Mouse (Mus musculus): ENCODE results near the gene Lin7a.

DNA sequence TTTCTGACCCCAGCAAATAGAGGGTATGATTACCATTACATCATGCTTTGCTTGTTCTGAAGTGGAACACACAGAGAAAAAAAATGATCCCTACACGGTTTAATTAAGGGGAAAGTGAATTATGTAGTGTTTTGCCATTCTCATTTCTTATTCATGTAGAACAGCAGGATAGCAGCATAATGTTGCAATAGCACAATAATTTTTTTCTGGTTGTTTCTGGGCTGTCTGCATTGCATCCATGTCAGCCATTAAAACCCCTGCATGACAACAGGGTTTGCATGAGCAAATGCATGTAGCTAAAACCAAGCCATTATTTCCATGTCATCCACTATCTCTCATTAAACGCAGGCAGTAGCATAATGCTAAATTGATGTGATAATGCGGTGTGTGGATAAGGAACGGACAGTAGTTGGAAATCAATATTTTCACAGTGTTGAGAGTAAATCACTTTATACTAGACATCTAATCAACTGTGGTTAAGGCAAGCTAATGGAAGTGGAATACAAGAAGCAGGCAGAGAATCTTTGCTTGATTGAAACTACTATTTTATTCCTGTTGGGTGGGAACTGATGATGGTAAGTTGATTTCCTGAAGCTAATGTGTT, 109.8 kb downstream of the Lin7a start:
- TF ChIP-seq GATA1 (IDR thresholded peaks at IDR 0.05; ENCODE audit: borderline replicate concordance, low read length): no peak
- no peak for TF ChIP-seq FLI1 (IDR thresholded peaks at IDR 0.05; ENCODE audit: low read length)

Measured in megakaryocyte, embryonic 14.5 days (primary cell).